Mouse (Mus musculus) cerebellum, postnatal 14 days (tissue): ENCODE measurements at regions not wholly inside any gene's neighbourhood (a gene's known extent, or its start where the extent isn't known, plus 50 kb on each side); places are given as distances from the start of the nearest gene placed in this dataset.
"Not testable (repeated sequence)": the region's sequence is repeated elsewhere in the genome, so short reads cannot be mapped to it uniquely, and the experiment has no call there.

Experiments used
- DNase-seq, 2 experiments: peaks; one replicate each; pipeline ENCODE4 v3.0.0; 2021; ENCODE audit warnings: mixed read lengths in 2 of 2

DNA sequence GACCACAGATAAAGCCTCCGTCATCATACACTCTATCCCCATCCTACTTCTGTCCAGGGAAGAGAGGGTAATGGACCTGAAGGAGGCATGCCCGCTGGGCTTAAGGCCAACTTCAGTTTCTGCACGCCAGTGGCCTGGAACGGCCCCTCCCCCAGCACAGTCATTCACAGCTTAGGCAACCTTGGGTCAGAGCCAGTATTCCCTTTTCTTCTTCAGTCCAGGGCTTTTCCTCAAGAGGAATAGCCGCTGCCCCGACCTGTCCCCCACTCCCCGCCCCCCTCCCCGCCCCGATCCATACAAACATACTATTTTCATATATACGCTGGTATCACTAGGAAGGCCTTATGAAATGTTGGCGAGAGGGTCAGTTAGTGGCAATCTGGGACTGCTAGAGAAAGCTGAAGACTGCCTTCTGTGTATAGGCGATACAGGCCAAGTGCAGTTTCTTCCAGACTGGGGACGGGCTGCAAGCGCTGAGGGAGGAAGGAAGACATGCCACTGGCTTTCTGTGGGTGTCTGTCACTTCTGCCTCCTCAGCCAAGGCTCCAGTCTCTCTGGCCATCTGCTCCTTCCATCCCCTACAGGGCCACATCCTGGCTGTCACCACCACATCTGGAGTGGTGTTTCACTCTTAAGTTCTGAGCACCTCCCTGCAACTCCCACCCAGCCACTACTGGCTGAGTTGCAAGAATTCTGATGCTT lies 113.5 kb upstream of the Lemd2 start:
- DNase-seq: peak; percentile 82 to 84

DNA sequence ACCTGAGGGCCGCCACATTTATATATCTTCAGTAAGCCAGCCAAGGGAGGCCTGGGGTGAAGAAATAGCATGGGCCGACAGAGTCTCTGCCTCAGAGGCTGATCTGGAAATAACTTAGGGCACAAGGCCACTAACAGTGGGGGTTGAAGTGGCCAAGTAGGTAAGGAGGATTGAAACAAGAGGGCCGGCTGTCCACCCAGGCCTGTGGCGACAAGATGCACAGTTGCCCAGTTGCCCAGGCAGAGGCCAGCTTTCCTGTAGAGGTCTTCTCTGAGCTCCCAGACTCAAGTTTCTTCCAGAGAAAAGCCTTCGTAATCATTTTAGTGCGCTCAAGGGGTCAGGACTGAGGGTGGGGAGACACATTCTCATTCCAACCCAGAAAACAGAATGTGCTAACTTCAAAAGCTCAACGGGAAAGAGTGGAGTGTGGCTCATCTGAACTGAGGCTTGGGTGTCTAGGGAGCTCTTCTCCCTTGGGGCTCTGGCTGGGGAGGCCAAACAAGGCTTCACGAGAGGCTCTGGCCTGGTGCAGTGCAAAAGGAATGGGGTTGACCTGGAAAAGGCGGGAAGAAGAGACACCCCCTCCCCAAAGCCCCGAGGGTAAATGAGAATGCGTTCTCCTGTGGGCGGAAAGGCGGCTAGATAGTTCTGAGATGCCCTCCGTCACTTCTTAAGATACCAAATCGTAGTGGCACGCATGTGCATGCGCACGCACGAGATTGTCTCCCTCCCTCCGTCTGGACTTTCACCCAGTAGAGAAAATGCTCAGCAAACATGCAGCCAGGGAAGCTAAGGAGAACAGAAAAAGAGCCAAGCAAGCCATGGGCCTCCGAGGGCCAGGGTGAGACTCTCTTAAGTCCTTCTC lies 112.7 kb upstream of the Lemd2 start:
- peak in 1 of 2 experiments; percentile 68 for DNase-seq

DNA sequence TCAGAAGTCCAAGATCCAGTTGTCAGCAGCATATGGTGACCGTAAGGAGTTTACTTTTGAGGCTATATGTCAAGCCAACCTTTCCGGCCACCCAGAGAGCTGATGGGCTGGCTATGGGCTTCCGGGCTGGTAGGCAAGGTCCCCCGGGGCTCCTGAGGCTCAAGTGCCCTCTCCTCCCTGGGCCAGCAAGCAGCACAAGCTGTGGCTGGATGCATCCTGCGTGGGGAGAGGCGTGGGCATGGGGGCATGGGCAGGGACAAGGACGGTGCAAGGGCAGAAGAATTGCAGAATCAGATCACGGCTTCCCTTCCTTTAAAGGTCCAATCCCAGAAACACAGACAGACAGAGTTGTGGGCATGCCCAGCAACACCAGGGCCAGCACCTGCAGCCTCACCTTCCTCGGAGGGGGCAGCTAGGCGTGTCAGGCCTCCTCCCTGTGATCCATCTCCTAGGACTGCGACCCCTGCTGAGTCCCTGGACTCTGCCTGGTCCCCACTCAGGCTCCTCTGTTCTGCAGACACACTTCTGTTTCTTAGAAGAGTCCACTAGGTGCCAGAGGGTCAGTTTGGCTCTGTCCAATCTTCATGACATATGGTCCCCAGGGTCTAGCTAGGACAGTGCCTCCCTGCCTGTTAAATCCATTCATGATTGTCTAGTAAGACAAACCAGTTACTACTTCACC lies 111.8 kb upstream of the Lemd2 start:
- peak in 1 of 2 experiments; percentile 61 for DNase-seq

DNA sequence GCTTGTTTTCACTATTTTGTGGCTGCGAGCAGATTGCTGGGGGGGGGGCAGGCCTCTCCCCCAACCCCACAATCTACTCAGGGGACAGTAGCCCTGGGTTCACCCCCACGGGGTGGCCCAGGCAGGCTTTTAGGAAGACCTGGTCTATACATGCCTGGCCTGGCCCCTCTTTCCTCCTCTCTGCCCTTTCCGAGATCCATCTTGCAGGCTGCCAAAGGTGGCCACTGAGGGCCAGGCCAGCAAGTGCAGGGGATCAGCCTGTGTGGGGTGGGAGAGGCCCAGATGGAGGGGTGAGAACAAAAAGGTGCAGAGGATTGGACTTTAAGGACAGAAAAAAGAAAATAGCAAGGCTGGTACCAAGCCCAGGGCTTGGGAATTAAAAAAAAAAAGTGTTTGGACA lies 111.2 kb upstream of the Lemd2 start:
- DNase-seq: peak in 1 of 2 experiments; percentile 57

DNA sequence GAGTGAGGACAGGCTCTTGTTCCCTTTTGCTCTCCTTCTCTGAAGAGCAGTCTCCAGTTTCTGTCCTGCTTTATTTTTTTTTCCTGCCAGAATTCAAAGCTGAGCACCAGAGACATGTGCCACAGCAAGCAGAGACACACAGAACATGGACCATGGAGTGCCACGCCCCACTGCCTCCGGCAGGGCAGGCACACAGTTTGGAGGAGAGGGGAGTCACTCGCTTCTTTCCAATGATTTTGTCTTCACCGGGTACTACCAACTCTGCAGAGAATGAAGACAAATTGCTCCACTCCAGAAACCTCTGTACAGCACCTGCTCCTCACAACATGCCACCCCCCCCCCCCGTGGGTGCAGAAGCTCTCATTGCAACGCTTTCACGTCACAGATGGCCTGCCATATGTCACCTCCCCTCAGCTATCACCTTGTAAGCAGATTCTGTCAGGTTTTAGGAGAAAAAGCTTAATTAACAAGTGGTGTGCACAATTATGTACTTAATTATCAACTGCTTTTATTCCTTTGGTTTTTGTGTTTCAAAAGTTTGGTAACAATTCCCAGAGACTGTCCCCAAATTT lies 110.6 kb upstream of the Lemd2 start:
- DNase-seq: peak; percentile 75 to 79

DNA sequence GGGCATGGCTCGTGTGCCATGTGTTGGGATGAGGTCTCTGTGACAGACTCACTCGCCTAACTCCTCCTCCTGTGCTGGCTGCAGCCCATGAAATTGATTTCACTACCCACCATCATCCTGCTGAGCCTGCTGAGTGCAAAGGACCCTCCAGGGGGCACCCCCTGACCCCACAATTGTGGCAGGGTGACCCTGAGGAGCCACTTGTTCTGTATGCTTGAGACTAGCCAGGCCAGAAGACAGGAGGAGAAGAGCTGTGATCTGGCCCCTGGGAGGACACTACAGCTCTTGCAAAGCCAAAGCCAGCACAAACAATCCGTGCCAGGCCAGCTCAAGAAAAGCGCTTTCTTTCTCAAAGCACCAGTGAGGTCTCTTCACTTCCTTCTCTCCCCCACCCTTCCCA lies 104.7 kb upstream of the Lemd2 start:
- DNase-seq: peak; percentile 54 to 62

DNA sequence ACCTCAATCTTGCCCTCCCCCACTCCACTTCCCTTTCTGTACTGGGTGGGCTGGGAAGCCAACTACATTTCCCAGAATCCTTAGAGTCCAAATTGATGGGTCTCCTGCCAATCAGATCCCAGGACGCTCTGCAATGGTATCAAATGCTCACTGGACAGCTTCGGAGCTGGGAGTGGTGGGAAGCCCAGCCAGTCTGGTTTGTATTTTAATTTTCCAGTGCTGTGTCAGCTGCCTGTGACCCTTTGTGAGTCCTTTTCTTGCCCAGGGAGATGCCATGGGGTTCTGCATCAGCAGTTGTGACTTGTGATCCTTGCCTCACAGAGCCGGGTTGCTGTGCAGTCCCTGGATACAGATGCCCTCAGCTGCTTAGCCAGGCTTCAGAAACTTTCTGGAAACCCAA lies 100.6 kb upstream of the Lemd2 start:
- peak in 1 of 2 experiments; percentile 72 for DNase-seq

DNA sequence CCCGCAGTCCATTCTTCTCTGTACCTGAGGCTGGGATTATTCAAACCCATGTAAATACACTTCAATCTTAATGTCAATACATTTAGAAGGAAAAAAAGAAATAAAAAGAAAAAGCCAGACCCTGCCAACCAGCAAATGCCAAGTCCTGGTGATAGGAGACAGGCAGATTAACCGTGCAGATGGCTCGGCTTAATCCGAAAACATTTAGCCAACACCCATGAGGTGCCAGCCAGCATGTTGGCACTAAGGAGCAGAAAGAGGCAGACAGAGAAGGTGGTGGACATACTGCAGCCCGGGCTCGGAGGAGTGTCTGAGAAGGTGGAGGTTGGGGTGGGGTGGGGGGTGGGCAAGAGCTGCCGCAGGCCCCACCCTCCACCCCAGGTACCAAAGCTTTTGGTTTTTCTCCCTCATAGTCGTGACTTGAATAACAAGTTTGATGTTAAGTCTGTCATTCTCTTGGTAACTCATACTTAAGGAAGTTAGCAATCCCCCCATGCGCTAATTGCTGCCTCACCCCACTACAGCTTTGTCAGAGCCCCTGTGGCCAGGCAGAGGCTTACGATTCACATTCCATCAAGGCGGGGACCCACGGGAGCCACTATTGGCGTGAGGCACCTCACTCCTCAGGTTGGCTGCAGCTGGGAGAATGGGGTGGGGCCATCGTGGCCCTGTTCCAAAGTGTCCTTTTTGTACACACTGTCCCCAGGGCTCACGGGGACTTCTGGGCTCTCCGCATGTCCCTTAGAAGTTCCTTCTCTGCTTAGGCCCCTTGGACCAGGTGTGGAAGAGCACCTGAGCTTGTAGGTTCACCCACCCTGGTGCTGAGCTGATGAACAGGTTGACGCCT lies 99.6 kb upstream of the Lemd2 start:
- peak; percentile 91 to 95 for DNase-seq

DNA sequence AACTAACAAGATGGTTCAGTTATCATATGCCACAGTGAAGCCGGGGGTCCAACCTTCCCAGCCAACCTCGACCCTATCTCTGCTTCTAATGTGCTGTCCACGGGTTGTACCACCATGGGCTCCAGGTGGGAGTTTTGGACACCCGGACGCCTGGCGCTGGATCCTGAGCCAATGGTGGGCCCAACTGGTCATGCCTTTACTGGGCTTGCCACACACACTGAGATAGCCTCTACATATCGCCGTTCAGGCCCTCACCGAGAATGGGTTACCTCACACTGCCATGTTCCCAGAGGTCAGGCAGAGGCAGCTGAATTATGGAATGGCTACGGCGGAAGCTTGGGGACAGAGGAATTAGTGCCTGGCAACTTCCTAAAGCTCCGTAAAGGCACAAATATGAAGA lies 98.8 kb upstream of the Lemd2 start:
- DNase-seq: peak in 1 of 2 experiments; percentile 47

DNA sequence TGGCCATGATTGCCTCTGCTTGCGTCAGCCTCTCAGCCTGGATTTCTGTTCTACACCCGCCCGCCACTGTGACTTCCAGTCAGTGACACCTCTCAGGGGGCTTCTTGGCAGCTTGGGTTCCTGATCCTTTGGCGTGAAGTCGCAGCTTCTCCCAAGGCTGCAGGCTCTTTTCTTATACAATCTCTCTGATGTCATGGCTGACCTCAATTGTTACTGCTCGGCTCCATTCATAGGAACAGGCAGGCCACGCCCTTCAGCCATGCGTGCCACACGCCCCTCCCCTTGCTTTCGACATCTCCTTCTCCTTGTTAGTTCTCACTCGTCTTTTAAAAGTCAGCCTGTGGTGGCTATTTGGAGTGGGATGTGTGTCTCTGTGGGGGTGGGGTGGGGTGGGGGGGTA lies 97.1 kb upstream of the Lemd2 start:
- DNase-seq: no peak

DNA sequence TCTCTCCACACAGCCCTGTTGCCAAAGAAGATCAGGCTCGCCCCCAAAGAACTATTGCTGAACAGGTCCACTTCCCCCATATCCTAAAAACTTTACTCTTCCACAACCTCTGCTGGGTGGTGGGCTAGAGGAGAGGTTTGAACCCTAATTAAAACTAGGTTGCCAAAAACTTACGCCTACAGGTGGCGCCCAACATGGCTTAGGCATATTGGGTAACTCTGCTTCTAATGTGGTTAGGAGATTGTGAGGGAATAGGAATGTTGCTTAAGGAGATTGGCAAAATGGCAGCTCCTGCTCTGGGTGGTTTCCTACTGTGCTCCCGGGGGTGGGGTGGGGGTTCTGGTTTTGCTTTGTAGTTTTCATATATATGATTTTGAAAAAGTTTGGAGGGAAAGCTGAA lies 95.0 kb upstream of the Lemd2 start:
- peak; percentile 45 to 56 for DNase-seq

DNA sequence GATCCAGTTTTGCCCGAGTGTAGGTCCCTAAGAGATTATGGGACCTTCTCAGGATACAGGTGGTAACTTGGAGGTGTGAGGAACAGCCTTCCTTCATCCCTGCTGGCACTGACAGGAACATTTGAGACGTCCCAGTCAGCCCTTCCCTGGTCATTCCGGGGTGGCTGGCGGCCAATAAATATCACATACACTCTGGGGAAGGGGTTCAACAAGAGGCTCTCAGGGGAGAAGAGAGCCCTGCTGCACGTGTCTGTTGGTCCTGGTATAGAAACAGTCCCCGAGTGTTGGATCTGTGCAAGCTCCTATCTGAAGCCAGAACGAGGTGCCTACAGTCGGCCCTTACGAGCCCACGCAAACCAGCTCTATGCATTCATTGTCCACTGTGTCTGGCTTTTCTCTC lies 94.1 kb upstream of the Lemd2 start:
- peak in 1 of 2 experiments; percentile 37 for DNase-seq

DNA sequence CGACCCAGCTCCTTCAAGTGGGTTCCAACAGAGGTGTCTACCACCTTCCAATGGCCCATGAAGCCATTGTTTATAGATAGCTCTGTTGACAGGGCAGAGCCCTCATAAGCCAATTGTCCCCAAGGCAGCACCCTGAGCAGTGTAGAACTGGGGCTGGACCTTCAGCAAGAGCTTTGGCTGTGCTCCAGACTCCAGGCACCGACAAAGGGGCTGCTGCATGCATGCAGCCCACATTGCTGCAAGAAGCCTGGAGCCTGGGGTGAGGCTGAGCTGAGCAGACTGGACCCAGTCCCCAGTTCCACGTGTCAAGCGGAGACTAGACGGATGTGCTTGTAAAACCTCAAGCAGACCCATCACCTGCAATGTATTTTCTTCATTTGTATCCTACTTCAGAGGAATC lies 91.9 kb upstream of the Lemd2 start:
- peak in 1 of 2 experiments; percentile 49 for DNase-seq

DNA sequence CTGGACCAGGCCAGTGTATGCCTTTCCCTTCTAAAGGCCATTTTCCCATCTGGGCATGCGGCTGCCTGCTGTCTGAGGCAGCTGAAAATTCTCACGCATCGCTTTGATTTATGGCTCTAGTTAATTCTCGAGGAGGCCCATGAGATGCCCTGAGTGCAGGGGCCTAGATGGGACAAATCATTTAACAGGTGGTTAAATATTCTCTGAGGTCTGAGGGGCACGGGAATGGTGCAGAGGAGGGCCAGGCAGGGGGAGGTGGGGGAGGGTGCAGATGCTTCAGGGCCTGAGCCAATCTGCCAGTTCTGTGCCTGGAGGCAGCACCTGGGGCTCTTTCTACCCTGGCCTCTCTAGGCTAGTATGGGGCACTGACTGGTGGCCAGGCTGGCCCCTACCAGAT lies 89.9 kb upstream of the Lemd2 start:
- peak; percentile 31 to 38 for DNase-seq

DNA sequence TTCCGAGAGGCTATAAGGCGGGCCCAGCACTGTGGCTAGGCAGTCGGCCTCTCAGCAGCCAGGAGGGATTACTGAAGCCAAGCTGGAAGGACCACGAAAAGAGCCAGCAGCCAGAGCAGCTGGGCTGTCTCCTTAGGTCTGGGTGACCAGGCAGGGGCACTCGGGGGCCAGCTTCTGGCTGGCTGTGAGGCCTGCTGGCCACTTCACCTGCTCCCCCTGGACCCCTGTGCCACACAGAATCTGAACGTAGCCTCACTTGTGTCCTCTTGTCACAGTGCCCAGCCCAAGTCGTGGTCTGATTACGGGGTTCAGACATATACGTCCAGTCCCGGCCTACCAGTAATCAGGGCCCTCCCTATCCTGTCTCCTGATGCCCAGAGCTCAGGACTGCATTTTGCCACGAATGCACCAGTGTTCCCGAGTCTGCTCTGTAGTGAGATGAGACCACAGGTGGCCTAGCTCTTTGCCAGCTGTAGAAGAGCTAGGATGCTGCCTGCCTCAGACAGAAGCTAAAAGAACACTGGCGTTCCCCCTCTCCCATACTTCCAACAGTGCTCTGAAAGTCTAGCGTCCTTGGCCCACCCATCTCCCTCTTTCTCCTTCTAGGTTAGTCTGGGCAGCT lies 89.4 kb upstream of the Lemd2 start:
- DNase-seq: peak; percentile 54 to 60

DNA sequence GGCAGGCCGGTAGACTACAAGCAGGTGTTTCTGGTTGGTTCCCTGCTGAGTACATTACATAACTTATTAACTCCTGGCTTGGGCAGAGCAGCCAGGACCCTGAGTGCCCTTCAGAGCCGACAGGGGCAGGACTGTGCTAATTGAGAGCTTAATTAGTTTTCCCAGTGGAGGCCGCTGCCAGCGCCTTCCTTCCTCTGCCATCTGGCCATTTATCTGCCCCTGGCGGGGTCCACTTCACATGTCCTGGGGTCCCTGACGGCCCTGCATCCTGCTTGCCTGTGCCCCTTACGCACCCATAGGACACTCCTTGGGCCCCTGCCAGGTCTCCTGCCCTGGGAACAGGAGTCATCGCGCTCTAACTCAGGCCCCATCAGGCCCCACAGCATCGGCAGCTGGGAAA lies 87.4 kb upstream of the Lemd2 start:
- DNase-seq: peak; percentile 72 to 76

DNA sequence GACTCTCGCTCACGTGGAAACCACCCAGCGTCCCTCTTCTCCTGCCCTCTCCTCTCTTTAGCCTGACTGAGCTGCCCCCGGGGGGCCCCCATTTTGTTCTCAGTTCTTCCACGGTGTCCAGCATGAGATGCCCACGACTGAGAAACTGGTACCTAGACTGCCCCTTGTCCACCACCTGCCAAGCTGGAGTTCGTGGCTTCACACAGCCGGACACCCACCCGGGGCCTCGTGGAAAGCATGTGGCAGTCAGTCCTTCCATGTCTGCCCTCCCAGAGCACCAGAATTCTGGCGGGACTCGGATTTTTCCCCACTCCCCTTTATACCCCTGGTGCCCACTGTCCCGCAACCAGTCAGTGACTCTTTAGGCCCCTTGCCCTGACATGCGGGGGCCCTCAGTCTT lies 86.9 kb upstream of the Lemd2 start:
- DNase-seq: peak in 1 of 2 experiments; percentile 46

DNA sequence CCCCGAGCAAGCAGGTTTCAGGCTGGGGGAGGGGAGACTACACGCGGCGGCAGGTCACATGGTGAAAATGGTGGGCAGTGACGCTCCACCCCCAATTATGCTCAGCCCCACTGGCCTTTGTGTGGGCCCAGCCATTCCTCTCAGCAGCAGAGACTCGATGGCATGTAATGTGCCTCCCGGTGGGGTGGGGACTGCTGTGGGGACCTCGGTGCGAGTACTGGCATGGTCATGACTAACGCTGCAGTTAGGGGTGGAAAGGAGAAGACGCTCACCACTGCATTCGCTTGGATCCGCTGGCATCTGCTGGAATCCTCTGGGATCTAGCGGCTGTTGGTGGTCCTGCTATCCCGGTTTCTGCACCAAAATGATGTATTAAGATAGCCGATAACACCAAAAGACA lies 86.0 kb upstream of the Lemd2 start:
- peak in 1 of 2 experiments; percentile 16 for DNase-seq

DNA sequence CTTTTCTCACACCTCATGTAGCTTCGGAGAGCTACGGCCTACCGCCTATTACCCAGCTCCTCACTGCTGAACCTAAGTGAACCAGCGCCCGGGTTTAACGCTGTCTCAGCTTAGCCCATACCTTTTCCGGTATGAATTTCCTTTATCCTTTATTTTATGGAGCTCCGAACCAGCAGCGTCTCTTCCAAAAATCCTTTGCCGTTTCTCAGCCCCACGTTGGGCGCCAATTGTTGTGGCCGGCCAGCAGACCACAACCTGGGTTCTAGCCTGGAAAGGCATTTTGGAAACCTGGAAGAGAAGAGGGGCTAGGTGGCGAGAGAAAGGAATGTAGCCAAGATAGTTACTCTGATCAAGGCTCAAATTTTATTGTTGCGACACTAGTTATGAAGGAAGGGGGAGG lies 85.5 kb upstream of the Lemd2 start:
- DNase-seq: peak in 1 of 2 experiments; percentile 8

DNA sequence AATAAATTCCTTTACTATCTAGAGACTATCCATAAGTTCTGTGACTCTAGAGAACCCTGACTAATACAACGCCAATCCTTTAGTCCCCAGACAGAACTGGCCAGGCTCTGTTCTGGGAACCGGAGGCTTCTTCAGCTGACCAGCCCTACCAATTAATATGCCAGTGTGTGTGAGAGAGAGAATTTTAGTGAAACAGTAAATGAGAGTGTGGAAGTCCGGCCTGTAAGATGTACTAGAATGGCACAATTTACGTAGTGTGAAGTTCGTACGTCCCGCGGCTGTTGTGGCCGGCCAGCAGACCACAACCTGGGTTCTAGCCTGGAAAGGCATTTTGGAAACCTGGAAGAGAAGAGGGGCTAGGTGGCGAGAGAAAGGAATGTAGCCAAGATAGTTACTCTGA lies 83.7 kb upstream of the Lemd2 start:
- not testable (repeated sequence) for DNase-seq

DNA sequence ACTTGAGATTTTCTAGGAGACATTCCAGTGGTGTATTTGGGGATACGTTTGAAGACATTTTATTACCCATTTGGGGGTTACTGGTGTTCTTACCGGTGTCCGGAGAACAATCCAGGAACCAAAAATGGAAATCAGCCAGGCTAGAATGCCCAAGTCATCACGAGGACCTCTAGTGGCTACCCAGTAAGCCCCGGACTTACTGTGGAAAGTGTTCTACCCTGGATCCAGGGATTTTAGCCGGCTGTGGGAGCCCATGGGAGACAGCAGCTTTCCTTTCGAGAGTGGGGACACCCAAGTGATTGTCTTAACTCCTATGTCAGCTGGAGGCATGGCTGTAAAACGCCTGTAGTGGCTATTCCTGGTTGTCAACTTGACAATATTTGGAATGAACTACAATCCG lies 77.0 kb upstream of the Lemd2 start:
- DNase-seq: no peak
